Mouse (Mus musculus): ENCODE results near the gene Rsph10b. TPM values are rescaled to one million over a fixed set of nuclear protein-coding genes. Genes with fewer than 3 reads are reported as not detected.

The Rsph10b gene
- total RNA-seq, 1 experiment from 2014 or later, result 4.9 TPM

DNA sequence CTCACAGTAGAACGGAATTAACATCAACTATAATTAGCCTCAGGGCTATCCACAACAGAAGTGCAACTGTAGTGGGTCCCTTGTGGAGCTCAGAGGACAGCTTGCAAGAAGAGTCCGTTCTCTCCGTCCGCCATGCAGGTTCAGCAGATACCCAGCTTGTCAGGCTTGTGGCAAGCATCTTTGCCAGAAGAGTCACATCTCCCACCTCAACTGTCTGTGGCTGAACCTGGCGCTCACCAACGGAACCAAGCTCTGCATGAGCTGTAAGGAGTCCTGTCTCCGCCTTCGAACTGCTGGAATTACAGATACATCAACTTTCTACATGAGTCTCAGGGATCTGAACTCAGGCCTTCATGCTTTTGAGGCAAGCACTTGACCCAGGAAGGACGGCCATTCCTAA is 3.3 kb downstream of the Rsph10b start:
- DNase-seq, result no peak

DNA sequence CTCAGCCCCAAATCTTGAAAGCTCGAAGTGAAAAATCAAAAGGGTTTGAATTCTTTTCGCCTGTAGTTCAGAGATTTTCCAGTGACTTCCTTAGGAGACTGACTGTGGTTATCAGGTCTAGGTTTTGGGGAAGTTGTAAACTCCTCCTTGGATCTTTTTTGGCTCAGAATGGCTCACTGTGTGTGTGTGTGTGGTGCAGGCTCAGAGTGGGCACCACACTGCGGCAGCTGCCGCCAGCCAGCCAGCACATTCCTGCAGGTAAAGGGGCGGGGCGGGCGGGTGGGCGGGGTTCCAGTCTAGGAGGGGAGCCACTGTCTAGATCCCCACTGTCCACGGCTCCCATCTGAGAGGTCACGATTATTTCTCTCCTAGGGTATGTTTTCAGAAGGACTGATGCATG is 8.8 kb downstream of the Rsph10b start:
- DNase-seq, result no peak

DNA sequence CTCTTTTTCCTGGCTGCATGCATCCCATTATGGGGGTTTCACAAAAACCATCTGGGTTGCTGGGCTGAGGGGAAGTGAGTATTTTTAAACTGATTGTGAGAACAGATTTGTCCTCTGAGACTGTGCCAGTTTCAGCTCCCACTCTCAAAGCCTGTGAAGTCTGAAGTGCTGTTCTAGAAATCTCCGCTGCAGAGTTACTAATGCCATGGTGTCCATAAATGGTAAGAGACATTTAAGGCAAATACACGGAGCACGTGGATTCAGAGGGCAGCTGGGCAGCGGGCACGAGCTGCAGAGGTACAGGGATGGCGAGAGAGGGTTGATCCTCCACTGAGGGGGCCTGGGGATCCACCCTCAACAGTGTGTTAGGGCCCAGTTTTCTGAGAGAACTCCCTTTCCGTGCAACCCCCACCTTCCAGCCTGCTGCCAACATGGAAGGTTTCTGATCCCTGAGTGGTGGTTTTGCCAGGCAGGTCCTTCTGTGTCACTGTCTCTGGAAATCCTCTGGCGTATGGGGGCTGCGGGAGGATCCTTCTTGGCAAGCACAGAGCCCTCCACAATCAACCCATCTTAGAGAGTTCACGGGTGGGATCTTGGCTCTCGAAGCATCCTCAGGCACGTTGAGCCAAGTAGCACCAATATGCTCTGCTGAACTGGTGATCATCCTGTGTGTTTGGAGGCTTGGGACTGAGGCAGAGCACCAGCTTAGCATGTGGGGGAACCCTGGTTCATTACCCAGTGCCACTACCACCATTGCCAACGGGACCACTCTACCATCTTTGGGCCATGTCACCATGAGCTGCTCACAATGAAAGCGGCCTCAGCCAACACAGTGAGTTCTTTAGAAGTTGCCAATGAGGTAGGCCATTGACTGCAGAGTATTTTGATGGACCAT is 10.6 kb downstream of the Rsph10b start:
- DNase-seq, result no peak

DNA sequence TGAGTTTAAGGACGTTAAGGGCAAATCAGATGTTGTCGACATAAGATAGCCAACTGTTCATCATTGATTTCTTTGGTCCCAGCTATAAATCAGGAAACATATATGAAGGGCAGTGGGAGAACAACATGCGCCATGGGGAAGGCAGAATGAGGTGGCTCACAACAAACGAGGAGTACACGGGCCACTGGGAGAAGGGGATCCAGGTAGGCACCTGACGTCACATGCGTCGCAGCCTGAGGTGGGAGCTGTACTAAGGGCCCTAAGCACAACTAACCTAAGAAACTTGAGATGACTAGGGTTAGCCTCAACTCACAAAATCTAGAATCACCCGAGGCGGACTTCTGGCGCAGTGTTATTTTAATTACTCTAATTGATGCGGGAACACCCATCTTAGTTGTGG is 15.5 kb downstream of the Rsph10b start:
- no peak for DNase-seq

DNA sequence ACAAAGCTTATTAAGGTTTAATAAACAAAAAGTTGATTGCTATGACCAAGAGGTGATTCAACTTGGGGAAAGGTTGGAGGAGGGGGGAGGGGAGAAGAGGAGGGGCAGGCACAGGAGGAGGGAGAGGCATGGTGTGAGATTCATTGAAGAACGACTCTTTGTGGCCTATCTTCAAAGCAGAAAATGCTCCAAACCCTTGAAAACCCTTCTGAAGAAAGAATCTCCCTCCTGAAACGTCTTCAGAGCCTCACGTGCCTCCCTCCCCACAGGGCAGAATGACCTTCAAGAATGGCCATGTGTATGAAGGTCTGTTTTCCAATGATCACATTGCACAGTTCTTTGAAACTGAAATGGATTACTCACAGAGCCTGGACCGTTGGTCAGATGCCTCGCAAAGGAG is 17.2 kb downstream of the Rsph10b start:
- DNase-seq, result no peak

DNA sequence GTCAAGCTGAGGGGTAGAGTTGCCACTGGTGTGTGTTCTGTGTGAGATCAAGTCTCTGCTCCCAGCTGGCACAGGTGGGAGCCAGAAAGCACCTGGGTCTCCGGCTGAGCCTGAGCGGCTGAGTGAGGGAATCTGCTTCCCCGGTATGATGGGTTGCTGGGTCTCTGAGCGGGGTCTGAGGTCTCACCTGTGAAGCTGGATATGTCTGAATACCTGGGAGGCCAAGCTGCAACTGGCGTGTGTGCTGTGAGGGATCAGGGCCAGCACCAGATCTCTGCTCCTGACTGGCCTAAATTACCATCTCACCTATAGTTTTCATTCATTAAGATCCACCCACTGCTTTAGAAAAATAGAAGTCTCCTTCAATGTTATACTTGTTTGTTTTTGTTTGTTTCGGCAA is 24.3 kb downstream of the Rsph10b start:
- no peak for DNase-seq

DNA sequence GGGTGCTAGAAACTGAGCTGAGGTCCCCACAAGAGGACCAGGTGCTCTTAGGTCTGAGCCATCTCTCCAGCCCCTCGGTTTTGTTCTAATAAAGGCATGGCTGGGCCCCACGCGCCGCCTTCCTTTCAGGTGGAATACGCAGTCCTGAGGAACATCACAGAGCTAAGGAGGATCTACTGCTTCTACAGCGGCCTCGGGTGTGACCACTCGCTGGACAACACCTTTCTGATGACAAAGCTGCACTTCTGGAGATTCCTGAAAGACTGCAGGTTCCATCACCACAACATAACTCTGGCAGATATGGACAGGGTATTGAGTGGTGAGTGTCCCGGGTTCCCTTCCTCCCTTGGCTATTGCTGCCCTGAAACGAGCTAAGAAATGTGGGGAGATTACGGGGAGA is 26.7 kb downstream of the Rsph10b start:
- no peak for DNase-seq

DNA sequence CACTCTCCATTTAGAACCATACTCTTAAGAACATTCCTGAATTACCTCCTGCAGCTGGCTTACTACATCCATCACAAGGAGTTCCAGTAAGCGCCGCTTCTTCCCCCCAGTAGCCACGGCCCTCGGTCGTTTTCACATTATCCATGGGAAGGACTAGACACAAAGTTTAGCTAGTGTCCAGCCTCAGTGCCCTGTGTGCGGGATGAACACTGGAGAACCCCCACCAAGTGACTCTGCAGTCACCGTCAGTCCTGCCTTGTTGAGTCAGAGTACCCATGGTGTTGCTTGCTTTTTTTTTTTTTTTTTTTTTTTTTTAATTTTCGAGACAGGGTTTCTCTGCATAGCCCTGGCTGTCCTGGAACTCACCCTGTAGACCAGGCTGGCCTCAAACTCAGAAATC is 28.3 kb downstream of the Rsph10b start:
- DNase-seq, result no peak

DNA sequence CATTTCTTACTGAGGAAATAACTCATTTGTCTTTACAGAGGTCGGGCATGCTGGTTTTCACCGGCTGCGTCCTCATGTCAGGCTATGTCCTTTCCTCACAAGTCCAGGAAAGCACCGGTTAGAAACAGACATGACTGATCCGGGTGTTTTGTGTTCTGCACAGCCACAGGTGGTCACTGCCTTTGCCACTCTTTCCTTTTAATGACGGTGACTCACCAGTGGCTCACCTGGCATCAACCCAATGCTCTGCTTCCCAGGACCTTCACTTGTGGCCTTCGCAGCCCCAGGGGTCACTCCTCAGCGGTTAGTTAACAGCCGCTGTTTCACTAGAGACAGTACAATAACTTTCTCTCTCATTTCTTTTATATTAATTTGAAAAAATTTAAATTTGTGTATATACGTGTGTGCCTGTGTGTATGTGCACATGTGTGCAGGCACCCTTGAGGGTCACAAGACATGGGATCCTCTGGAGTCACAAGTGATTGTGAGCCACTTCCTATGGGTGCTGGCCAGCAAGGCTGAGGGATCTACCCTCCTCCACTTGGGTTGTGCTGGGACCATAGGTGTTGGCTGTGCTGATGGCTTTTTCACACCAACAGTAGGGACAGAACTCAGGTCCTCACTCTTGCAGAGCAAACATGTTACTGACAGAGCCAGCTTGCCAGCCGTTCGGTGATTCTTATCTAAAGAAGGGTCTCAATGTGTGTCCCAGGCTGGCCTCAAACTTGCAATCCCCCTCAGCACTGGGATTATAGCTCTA is 32.9 kb downstream of the Rsph10b start:
- peak; percentile 75 for DNase-seq

DNA sequence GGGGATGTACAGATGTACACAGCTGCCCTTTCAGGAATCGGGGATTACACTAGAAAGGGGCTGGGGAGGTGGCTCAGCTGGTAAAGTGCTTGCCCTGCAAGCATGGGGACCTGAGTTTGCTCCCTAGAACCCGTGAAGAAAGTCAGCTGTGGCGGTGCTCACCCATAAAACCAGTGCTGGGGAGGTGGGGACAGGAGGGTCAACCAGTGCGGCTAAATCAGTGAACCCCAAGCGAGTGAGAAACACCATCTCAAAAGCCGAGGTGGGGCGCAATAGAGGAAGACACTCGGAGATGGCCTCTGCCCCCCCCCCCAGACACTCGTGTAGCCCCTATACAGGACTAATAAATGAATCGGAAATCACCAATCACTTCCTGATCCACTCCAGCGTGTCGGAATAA is 33.8 kb downstream of the Rsph10b start:
- DNase-seq, result no peak

DNA sequence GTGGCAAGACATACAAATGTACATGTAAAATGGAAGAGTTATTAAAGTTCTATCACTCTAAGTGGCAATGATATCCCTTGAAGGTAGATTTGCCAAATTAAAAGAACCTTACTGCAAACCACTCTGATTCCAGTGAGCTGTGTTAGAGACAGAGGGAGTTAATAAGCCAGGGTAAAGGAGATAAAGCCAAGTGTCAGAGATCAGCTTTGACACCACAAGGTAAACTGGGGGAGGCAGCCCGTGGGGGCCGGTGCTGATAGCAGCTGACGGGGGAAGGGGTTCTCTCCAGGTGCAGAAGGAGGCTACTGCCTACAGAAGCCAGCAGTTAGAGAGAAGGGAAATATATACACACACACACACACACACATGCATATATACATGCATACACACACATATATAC is 39.8 kb downstream of the Rsph10b start:
- DNase-seq, result no peak

DNA sequence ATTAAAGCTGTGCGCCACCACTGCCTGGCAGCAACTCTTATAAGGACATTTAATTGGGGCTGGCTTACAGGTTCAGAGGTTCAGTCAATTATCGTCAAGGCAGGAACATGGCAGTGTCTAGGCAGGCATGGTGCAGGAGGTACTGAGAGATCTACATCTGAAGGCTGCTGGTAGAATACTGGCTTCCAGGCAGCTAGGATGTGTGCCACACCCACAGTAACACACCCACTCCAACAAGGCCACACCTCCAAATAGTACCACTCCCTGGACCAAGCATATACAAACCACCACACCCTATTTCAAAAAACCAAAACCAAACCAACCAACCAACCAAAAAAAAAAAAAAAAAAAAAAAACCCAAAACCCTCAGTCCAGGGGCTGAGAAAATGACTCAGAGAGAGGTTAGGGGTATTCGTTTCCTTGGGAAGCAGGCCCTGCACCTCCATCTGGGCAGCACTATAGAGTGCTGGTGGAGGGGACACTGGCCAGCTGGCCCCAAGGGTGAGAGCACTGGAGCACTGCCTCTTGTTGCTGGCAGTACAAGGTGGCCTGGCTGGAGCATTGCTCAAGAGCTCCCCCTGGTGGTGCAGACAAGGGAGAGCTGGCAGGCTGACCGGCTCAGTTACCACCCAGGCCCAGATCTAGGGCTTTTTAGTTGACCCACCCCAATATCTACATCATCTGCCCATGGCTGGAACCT is 42.2 kb downstream of the Rsph10b start:
- DNase-seq, result peak; percentile 71

DNA sequence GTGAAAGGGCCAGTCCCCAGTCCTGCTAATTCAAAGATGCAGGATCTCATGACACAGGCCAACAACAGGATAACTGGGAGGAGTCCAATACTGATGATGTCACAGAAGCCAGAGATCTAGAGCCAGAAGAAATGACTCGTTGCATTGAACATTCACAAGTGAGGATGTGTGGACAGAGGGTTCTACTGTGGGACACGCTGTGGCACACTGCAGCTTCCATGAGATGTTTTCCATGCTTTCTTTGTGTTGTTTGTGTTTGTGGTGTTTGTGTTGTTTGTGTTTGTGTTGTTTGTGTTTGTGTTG is 42.7 kb downstream of the Rsph10b start:
- DNase-seq, result no peak

DNA sequence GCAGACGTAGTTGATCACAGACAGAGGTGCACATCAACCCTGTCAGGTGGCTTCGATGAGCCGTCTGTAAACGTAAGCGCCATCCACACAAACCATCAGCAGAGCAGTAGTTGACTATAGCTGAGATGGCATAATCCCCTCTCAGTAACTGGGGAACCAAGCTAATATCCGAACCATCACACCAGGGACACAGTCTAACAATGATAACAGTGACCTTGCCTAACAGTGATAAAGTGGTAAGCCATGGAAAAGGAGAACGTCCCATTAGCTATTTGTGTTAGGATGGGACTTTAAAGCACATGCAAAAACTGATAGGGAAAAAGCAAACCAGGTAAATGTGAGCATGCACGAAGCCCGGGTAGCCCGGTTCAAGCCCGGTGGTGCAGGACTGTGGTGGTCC is 43.4 kb downstream of the Rsph10b start:
- DNase-seq, result no peak

DNA sequence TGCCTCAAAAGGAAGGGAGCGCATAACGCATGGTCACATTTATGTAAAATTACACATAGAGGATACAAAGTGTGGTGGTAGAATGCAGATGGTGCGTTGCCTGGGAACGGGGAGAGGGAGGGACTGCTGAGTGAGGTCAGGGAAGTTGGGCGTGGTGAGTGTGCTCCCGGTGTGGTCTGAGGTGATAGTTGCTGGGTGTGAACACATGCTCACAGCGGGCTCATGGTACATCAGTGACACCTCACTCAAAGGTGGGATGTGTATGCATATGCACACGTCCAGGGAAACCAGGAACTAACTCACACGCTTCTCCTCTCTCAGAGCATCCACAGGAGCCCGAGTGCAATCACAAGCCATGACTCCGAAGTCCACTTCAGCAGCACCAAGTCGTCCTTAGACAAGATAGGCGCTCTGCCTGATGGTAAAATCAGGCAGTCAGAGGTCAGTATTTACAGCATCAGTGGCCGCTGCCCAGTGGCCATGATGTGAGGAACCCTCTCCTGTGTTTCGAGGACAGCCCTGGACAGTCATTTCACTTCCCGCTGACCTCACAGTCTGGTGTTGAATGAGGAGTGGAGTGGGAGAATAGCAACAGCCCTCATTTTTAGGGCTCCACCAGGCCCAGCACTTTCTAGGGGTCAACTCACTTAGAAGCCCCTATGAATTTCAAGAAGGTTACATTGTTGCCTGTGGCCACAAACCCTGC is 44.0 kb downstream of the Rsph10b start:
- DNase-seq, result no peak

DNA sequence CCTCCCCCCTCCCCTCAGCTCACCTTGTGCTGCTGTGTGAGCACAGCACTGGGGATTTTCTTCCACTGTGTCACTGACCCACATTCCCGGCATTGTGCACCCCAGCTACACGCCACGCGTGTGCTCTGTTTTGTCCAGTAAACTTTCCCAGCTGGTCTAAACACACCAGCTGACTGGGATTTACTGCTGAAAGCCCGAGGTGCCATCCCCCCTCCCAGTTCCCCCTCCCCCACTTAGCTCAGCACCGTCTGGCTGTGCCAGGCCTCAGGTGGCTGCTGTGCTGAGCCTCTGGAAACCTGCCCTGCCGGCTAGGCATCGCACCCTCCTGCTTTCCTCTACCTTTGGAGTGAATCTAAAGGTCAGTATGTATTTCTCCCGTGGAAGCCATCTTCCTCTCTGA is 48.0 kb downstream of the Rsph10b start:
- no peak for DNase-seq

DNA sequence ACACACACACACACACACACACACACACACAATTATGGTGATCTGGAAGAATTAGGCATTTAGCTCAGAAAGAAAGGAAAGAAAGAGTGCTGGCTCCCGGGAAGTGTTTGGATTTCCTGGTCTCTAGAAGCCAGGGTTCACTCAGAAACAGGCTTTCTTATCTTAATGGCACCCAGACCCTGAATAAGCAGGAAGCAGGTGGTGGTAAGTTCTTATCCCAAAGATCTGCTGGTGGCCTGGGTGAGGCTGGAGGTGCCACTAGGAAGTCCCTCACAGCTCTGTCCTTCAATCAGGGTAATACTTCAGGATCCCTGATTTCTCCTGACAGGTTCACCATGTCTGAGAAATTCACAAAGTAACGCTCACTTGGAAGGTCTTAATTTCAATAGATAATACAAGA is 49.5 kb downstream of the Rsph10b start:
- no peak for DNase-seq

DNA sequence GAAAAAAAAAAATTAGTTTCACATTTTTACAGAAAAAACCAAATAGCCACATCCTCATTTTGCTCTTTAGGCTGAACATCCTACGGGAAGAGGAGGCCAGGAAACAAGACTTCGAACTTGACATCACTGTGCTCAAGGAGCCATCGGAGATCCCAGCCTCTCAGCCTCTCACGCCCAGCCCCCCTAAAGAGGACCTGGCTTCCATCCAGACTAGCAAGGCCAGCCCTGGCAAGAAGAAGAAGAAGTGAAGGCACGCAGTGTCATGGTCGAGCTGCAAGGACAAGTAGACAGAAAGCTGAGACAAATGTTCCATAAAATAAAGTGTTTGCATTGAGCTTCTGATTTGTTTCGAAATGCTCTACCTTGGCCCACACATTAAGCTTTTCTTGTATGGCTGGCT is 52.5 kb downstream of the Rsph10b start:
- DNase-seq, result peak; percentile 65

DNA sequence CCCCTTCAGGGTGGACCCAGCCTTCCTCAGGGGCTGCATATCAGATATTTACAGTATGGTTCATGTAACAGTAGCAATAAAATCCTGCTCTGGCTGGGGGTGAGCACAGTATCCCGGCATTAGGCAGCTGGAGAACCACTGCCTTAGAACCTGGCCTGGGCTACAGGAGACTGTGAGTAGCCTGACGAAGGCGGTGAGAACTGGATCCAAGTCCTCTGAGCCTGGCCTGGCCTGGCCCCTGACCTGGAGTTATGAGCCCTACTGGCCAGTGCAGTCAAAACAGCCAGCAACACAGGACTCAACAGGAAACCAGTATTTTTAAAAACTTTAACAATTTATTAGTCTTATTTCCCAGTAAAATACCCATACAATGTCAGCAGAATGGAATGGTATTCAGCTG is 54.8 kb downstream of the Rsph10b start:
- no peak for DNase-seq

DNA sequence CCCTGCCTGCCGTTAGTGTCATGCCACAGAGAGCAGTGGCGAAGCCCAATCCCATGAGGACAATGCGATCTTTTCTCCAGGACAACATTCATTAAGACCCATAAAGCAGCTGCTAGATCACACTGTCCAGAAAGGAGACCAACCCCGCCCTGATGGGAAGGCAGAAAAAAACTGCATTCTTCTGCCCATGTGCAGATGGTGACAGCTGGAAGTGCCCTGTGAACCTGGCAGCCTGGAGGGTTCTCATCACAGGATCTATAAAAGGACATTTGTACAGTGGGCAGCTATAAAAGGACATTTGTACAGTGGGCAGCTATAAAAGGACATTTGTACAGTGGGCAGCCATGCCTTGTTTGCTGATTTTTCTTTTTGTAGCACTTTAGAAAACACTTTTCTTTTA is 56.2 kb downstream of the Rsph10b start:
- no peak for DNase-seq

DNA sequence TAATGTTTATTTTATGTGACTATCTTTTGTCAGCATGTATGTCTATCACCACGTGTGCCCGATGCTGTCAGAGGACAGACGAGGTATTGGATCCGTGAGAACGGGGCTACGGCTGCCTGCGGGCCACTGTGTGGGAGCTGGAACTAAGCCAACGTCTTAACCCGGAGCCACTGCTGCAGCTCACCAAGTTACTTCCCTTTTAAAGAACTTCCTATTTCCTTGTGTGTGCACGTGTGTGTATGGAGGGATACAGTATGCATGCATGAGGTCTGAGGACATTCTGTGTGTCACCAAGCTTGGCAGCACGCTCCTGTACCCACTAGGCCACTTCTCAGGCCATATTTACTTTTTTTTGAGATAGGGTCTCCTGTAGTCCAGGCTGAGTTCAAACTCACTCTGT is 57.3 kb downstream of the Rsph10b start:
- DNase-seq, result no peak

DNA sequence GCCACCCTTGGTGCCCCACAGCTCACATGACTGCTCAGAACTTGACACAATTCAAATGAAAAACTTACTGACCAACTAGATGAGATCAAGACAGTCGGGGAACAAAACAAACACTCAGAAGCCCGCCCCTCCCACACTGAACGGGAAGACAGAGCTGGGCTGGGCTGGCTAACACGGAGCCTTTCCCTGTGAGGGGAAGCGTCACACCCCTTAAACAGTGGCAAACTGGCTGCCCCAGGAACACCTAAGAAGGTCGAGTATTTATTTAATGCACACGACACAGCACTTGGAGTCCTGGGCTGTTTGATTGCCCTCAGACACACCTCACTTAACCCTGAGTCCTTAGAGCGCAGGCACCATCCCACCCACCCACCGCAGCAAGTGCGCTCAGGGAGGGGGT is 59.8 kb downstream of the Rsph10b start:
- no peak for DNase-seq

DNA sequence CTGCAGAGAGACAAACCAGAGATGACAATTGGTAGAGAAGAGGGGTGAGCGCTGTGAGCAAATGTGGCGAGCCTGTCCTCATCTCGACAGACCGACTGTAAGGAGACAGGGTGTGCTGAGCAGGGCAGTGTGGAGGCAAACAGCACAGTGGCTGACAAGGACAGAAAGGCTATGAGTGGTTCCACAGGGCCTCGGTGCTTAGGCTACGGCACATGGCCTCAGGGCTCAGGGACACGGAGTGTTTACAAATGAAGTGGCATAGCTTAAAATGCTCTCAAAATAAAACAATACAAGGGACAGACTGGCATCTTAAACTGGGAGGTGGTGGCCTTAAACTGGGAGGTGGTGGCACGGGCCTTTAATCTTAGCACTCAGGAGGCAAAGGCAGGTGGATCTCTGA is 60.4 kb downstream of the Rsph10b start:
- no peak for DNase-seq
